In the genomic region with DNA sequence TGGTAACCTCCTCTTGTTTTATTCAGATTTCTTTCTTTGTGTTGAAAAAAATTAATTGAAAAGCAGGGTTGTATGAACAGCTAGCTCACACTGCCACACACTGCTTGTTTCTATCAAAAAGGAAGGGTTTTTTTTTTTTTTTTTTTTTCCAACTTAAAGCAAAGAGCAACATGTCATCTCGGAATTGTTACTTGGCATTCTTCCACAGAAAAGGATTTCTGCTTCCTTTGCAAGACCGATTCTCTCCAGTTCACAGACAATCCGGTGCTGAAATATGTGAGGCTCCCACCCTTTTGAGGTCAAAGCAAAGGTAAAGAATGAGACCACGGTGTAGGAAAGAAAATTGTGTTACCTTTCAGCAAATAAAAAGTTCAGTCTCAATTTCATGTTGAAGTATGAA, we compare ENCODE assay signal across 19 mouse cellular contexts.
DNase-seq lines count a peak whose midpoint lies in the region; ATAC-seq and TF ChIP-seq lines count a peak whose summit lies in the region.
"Had no signal": no experiment of that assay in that cellular context is flagged by ENCODE, and none has a peak within 500 bp of the region (broad histone marks: within the 10 kb centered on the region; RNA-seq: fewer than 3 reads in every experiment).

No protein-coding gene starts in this region.

- no peak overlapping the region for H3K4me3 ChIP-seq in hindbrain, postnatal 0 days (ENCODE audit: low read length)
- H3K4me3 ChIP-seq in hindbrain, embryonic 12.5 days: no peak overlapping the region
- no peak overlapping the region for H3K4me3 ChIP-seq in midbrain, embryonic 14.5 days (replicated peaks; ENCODE audit: low read depth, low read length)
- H3K4me3 ChIP-seq in midbrain, embryonic 11.5 days (ENCODE audit: low read depth, low read length): no peak overlapping the region
- H3K4me3 ChIP-seq in heart, adult 2 months: no peak overlapping the region
- H3K4me3 ChIP-seq: embryonic facial prominence, embryonic 12.5 days; forebrain, embryonic 12.5 days; heart, embryonic 13.5 days had no signal

- H3K27me3 ChIP-seq in hindbrain, postnatal 0 days (ENCODE audit: insufficient read depth, low read length): no peaks in the 10 kb centered on the region
- H3K27me3 ChIP-seq in hindbrain, embryonic 12.5 days: no peaks in the 10 kb centered on the region
- H3K27me3 ChIP-seq in midbrain, embryonic 14.5 days (ENCODE audit: control insufficient read depth, insufficient read depth, low read length): no peaks in the 10 kb centered on the region
- no peaks in the 10 kb centered on the region for H3K27me3 ChIP-seq in midbrain, embryonic 11.5 days (ENCODE audit: control insufficient read depth, insufficient read depth, low read length)
- H3K27me3 ChIP-seq in heart, adult 2 months (ENCODE audit: control insufficient read depth, insufficient read depth, low read length): no peaks in the 10 kb centered on the region
- H3K27me3 ChIP-seq: embryonic facial prominence, embryonic 12.5 days; forebrain, embryonic 12.5 days; heart, embryonic 13.5 days had no signal

- no peak for TF ChIP-seq CTCF in hindbrain, postnatal 0 days (IDR thresholded peaks at IDR 0.05; ENCODE audit: low read depth)
- TF ChIP-seq CTCF in heart, adult 2 months (IDR thresholded peaks at IDR 0.05): no peak

- WGBS in hindbrain, postnatal 0 days: 40% methylated on average over 4 of the region's 4 CpGs
- WGBS in hindbrain, embryonic 12.5 days: 67% methylated on average over 4 of the region's 4 CpGs
- WGBS in midbrain, embryonic 14.5 days: 52% methylated on average over 4 of the region's 4 CpGs
- WGBS in midbrain, embryonic 11.5 days: 73% methylated on average over 4 of the region's 4 CpGs
- 27% methylated on average over 4 of the region's 4 CpGs for WGBS in heart, adult 2 months

- no peak overlapping the region for H3K27ac ChIP-seq in hindbrain, postnatal 0 days
- no peak overlapping the region for H3K27ac ChIP-seq in hindbrain, embryonic 12.5 days
- H3K27ac ChIP-seq in midbrain, embryonic 14.5 days (replicated peaks; ENCODE audit: low read depth, low read length): no peak overlapping the region
- no peak overlapping the region for H3K27ac ChIP-seq in midbrain, embryonic 11.5 days (ENCODE audit: low read depth, low read length)
- H3K27ac ChIP-seq in heart, adult 2 months: no peak overlapping the region
- H3K27ac ChIP-seq: embryonic facial prominence, embryonic 12.5 days; forebrain, embryonic 12.5 days; heart, embryonic 13.5 days had no signal

- H3K9ac ChIP-seq in hindbrain, postnatal 0 days (replicated peaks; ENCODE audit: low read length): no peak overlapping the region
- no peak overlapping the region for H3K9ac ChIP-seq in hindbrain, embryonic 12.5 days
- H3K9ac ChIP-seq in midbrain, embryonic 14.5 days (replicated peaks; ENCODE audit: low read length): no peak overlapping the region
- no peak overlapping the region for H3K9ac ChIP-seq in midbrain, embryonic 11.5 days (ENCODE audit: low read length)
- no peak overlapping the region for H3K9ac ChIP-seq in heart, adult 2 months (ENCODE audit: low read depth, low read length)
- H3K9ac ChIP-seq: embryonic facial prominence, embryonic 12.5 days; forebrain, embryonic 12.5 days; heart, embryonic 13.5 days had no signal

- no peak overlapping the region for H3K4me2 ChIP-seq in hindbrain, postnatal 0 days (ENCODE audit: low read depth, low read length)
- H3K4me2 ChIP-seq in hindbrain, embryonic 12.5 days (replicated peaks): no peak overlapping the region
- no peak overlapping the region for H3K4me2 ChIP-seq in midbrain, embryonic 14.5 days (ENCODE audit: low read length)
- no peak overlapping the region for H3K4me2 ChIP-seq in midbrain, embryonic 11.5 days
- H3K4me2 ChIP-seq: embryonic facial prominence, embryonic 12.5 days; forebrain, embryonic 12.5 days; heart, embryonic 13.5 days had no signal

- intact Hi-C loops in heart, adult 2 months (cut with DNase I): no loop called here

- no peaks in the 10 kb centered on the region for H3K79me2 ChIP-seq in heart, adult 2 months (replicated peaks; ENCODE audit: control insufficient read depth, insufficient read depth, low read length)

- ATAC-seq in hindbrain, postnatal 0 days: no peak
- no peak for ATAC-seq in hindbrain, embryonic 12.5 days (ENCODE audit: low FRiP score)
- ATAC-seq in midbrain, embryonic 14.5 days (ENCODE audit: low FRiP score, low TSS enrichment): no peak
- no peak for ATAC-seq in midbrain, embryonic 11.5 days (ENCODE audit: low FRiP score)
- no peak for ATAC-seq in monocyte, adult 5-6 weeks (replicated peaks; ENCODE audit: insufficient number of reproducible peaks, low FRiP score, low TSS enrichment, poor library complexity, severe bottlenecking)
- ATAC-seq: CD4-positive, CD25-positive, alpha-beta regulatory T cell, adult 4 months; forebrain, embryonic 16.5 days; hindbrain, embryonic 16.5 days had no signal

- DNase-seq in hindbrain, postnatal 0 days (ENCODE audit: low spot score): peak; percentile 18
- DNase-seq in midbrain, embryonic 14.5 days: peak; percentile 21
- no peak for DNase-seq in midbrain, embryonic 11.5 days (ENCODE audit: low spot score, missing footprints)
- peak; percentile 14 for DNase-seq in adipocyte (ENCODE audit: low spot score)
- DNase-seq in heart, adult 2 months: no peak
- DNase-seq: B cell, adult 2 months; cerebellum, adult 18-20 months; cerebellum, postnatal 10 days; gastrocnemius, postnatal 14 days; heart, postnatal 36 days had no signal

- no peaks in the 10 kb centered on the region for H3K4me1 ChIP-seq in hindbrain, postnatal 0 days (ENCODE audit: insufficient read depth, low read length)
- H3K4me1 ChIP-seq in hindbrain, embryonic 12.5 days: no peaks in the 10 kb centered on the region
- no peaks in the 10 kb centered on the region for H3K4me1 ChIP-seq in midbrain, embryonic 14.5 days (ENCODE audit: control insufficient read depth, insufficient read depth, low read length)
- no peaks in the 10 kb centered on the region for H3K4me1 ChIP-seq in midbrain, embryonic 11.5 days (ENCODE audit: control insufficient read depth, insufficient read depth, low read length)
- H3K4me1 ChIP-seq in heart, adult 2 months (ENCODE audit: control insufficient read depth, insufficient read depth, low read length): no peaks in the 10 kb centered on the region
- H3K4me1 ChIP-seq: embryonic facial prominence, embryonic 12.5 days; forebrain, embryonic 12.5 days; heart, embryonic 13.5 days had no signal

- no peak for TF ChIP-seq EP300 in heart, adult 2 months (IDR thresholded peaks at IDR 0.05; ENCODE audit: insufficient read depth, low read depth, low read length)

- no peak for TF ChIP-seq POLR2A in heart, adult 2 months (IDR thresholded peaks at IDR 0.05; ENCODE audit: insufficient read depth, low read depth, low read length)

- H3K36me3 ChIP-seq in hindbrain, postnatal 0 days (ENCODE audit: insufficient read depth, low read length): no peaks in the 10 kb centered on the region
- H3K36me3 ChIP-seq in hindbrain, embryonic 12.5 days: no peaks in the 10 kb centered on the region
- no peaks in the 10 kb centered on the region for H3K36me3 ChIP-seq in midbrain, embryonic 14.5 days (ENCODE audit: control insufficient read depth, insufficient read depth, low read length)
- no peaks in the 10 kb centered on the region for H3K36me3 ChIP-seq in midbrain, embryonic 11.5 days (ENCODE audit: control insufficient read depth, insufficient read depth, low read length)
- H3K36me3 ChIP-seq in heart, adult 2 months (ENCODE audit: control insufficient read depth, insufficient read depth, low read length): no peaks in the 10 kb centered on the region
- H3K36me3 ChIP-seq: embryonic facial prominence, embryonic 12.5 days; forebrain, embryonic 12.5 days; G1E; heart, embryonic 13.5 days had no signal

- no peaks in the 10 kb centered on the region for H3K9me3 ChIP-seq in hindbrain, postnatal 0 days (ENCODE audit: low read length)
- no peaks in the 10 kb centered on the region for H3K9me3 ChIP-seq in hindbrain, embryonic 12.5 days (replicated peaks)
- H3K9me3 ChIP-seq in midbrain, embryonic 14.5 days (ENCODE audit: control insufficient read depth, low read length): no peaks in the 10 kb centered on the region
- H3K9me3 ChIP-seq in midbrain, embryonic 11.5 days (ENCODE audit: control insufficient read depth, low read length): no peaks in the 10 kb centered on the region
- H3K9me3 ChIP-seq: embryonic facial prominence, embryonic 12.5 days; forebrain, embryonic 12.5 days; G1E; heart, embryonic 13.5 days had no signal

Comparison
In these comparisons a context has a peak if more than half of its experiments do, and no peak if none do; other contexts are left out.
1. DNase-seq: peak in hindbrain, postnatal 0 days (single experiment), midbrain, embryonic 14.5 days (single experiment) and adipocyte (single experiment); none in midbrain, embryonic 11.5 days (single experiment) and heart, adult 2 months (0 of 2).